Mouse (Mus musculus): ENCODE data around the gene Zbp1. TPM values are rescaled to one million over a fixed set of nuclear protein-coding genes. Genes with fewer than 3 reads are reported as not detected.

Gene Zbp1
- polyA plus RNA-seq, 1 experiment from 2014 or later: 14.0 TPM

DNA sequence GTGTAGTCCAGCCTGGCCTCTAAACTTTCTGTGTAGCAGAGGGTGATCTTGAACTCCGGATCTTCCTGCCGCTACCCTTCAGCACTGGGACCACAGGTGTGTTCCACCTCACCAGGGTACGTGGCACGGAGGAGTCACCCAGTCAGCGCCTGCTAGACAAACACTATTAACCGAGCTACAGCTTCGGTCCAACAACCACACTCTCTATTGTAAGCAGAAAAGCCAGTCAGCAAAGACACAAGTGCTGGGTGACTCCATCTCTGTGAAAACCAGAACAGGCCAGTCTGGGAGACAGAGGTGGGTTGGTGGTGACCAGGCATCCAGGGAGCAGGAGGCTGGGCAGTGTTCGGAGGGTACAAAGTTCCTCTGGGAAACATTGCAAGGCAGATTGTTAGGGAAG lies 55.3 kb downstream of the Zbp1 start:
- WGBS: 53% methylated on average over 8 of the region's 8 CpGs
- ATAC-seq: peak; percentile 20; the same call in 1 of the 2 replicates
- no peaks in the 10 kb centered on the region for H3K9me3 ChIP-seq (ENCODE audit: control insufficient read depth)
- H3K4me1 ChIP-seq (replicated peaks; ENCODE audit: control insufficient read depth, insufficient read depth, low read length): 0 out of 2 replicates have a peak, but pooled peaks cover 2% of the 10 kb centered on the region
- H3K27ac ChIP-seq (ENCODE audit: low read depth, low read length): peak overlapping the region; percentile 23; the same call in 1 of the 2 replicates
- H3K27me3 ChIP-seq (replicated peaks; ENCODE audit: control insufficient read depth, insufficient read depth, low read length): no peaks in the 10 kb centered on the region
- no peak for TF ChIP-seq CTCF (IDR thresholded peaks at IDR 0.05; ENCODE audit: low read depth)
- no peak overlapping the region for H3K9ac ChIP-seq (ENCODE audit: low read depth, low read length)
- no peak overlapping the region for H3K4me2 ChIP-seq (replicated peaks; ENCODE audit: low read depth)
- H3K36me3 ChIP-seq (ENCODE audit: control insufficient read depth, insufficient read depth): no peaks in the 10 kb centered on the region
- no peak overlapping the region for H3K4me3 ChIP-seq (ENCODE audit: low read depth, low read length)

DNA sequence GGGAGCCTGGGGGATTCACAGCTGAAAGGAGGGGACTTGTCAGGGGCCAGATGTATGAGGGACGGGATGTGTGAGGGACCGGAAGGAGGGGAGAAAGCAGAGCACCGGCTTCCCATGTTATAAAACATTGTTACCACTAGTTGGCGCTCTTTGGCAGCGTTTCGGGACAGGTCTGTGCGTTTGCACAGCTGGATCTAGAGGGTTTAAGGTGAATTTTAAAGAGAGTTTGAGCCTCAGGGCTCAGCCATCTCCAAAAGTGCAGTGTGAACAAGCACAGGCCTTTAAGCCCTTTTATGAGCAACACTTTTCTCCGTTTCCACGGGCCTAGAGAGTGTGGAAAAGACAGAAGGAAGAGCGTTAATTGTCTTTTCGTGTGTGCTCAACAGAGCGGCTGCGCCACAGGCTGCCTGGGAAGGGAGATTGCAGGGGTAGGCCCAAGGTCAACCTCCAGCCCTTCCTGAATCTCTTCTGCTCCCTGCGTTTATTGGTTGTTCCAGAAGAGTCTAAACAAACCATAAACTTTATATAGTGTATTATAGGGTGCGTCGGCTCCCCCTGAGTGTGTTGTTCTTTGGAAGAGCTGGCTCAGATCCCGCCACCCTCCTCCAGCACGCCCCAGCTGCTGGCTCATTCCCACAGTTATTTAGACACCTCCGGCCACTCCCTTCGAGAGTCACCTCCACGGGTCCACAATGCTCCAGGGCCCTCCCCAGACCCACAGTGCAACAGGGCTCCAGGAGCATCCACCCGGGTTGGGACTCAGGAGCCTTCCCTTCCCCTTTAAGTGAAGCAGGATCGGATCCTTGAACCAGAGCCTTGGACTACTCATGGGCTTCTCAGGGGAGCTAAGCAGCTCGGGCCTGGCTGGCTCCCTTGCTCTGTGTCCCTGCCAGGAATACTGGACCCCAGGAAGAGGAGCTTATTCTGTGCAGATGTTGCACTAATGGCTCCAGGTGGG lies 59.1 kb downstream of the Zbp1 start:
- Histone ChIP-seq H3K4me2 (replicated peaks; ENCODE audit: low read depth) (no peak overlapping the region; the same call in none of the 2 replicates), H3K27me3 (replicated peaks; ENCODE audit: control insufficient read depth, insufficient read depth, low read length) (no peaks in the 10 kb centered on the region), H3K36me3 (ENCODE audit: control insufficient read depth, insufficient read depth) (peaks cover 23% of the 10 kb centered on the region; the same call in 1 of the 2 replicates), H3K9ac (ENCODE audit: low read depth, low read length) (no peak overlapping the region), H3K27ac (ENCODE audit: low read depth, low read length) (peak overlapping the region; percentile 84), H3K4me1 (replicated peaks; ENCODE audit: control insufficient read depth, insufficient read depth, low read length) (0 out of 2 replicates have a peak, but pooled peaks cover 2% of the 10 kb centered on the region), H3K4me3 (ENCODE audit: low read depth, low read length) (no peak overlapping the region), H3K9me3 (ENCODE audit: control insufficient read depth) (no peaks in the 10 kb centered on the region)
- TF ChIP-seq CTCF (IDR thresholded peaks at IDR 0.05; ENCODE audit: low read depth): peak; percentile 94
- ATAC-seq: peak; percentile 83
- 10% methylated on average over 24 of the region's 24 CpGs for WGBS

DNA sequence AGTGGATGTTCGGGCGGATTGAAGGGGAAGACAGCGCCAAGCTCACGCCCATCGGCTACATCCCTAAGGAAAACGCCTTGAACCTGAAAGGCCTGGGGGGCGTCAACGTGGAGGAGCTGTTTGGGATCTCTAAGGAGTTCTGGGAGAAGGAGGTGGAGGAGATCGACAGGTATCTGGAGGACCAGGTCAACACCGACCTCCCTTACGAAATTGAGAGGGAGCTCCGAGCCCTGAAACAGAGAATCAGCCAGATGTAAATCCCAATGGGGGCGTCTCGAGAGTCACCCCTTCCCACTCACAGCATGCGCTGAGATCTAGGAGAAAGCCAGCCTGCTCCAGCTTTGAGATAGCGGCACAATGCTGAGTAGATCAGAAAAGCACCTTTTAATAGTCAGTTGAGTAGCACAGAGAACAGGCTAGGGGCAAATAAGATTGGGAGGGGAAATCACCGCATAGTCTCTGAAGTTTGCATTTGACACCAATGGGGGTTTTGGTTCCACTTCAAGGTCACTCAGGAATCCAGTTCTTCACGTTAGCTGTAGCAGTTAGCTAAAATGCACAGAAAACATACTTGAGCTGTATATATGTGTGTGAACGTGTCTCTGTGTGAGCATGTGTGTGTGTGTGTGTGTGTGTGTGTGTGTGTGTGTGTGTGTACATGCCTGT lies 60.2 kb downstream of the Zbp1 start:
- no peaks in the 10 kb centered on the region for H3K9me3 ChIP-seq (ENCODE audit: control insufficient read depth)
- WGBS: 85% methylated on average over 19 of the region's 19 CpGs

DNA sequence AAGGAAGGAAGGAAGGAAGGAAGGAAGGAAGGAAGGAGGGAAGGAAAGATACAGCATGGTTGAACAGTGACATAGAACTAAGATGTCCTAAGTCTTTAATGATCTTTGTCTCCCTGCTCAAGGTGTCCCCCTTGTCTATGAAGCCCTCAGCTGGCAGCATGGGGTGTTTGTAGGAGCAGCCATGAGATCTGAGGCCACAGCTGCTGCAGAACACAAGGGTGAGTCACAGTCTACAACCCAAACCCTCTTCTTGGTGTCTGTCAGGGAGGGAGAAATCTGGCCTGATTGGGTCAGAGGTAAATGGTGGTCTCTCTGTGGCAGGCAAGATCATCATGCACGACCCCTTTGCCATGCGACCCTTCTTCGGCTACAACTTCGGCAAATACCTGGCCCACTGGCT lies 60.9 kb downstream of the Zbp1 start:
- H3K4me3 ChIP-seq (ENCODE audit: low read depth, low read length): 0 out of 2 replicates have a peak overlapping the region, but pooled peaks have one; percentile 1
- TF ChIP-seq CTCF (IDR thresholded peaks at IDR 0.05; ENCODE audit: low read depth): no peak
- 93% methylated on average over 4 of the region's 4 CpGs for WGBS
- peaks cover 26% of the 10 kb centered on the region; the same call in 1 of the 2 replicates for H3K36me3 ChIP-seq (ENCODE audit: control insufficient read depth, insufficient read depth)
- 0 out of 2 replicates have a peak, but pooled peaks cover 2% of the 10 kb centered on the region for H3K4me1 ChIP-seq (replicated peaks; ENCODE audit: control insufficient read depth, insufficient read depth, low read length)
- H3K9me3 ChIP-seq (ENCODE audit: control insufficient read depth): no peaks in the 10 kb centered on the region
- peak overlapping the region; percentile 26; the same call in 1 of the 2 replicates for H3K9ac ChIP-seq (ENCODE audit: low read depth, low read length)
- no peak overlapping the region for H3K27ac ChIP-seq (ENCODE audit: low read depth, low read length)
- peak overlapping the region; percentile 32; the same call in 1 of the 2 replicates for H3K4me2 ChIP-seq (replicated peaks; ENCODE audit: low read depth)
- H3K27me3 ChIP-seq (replicated peaks; ENCODE audit: control insufficient read depth, insufficient read depth, low read length): no peaks in the 10 kb centered on the region
- ATAC-seq: no peak

More for the DNA sequence above, 60.2 kb downstream of the Zbp1 start:
- ATAC-seq: peak; percentile 12
- Histone ChIP-seq H3K9ac (ENCODE audit: low read depth, low read length) (peak overlapping the region; percentile 26; the same call in 1 of the 2 replicates), H3K4me1 (replicated peaks; ENCODE audit: control insufficient read depth, insufficient read depth, low read length) (0 out of 2 replicates have a peak, but pooled peaks cover 2% of the 10 kb centered on the region), H3K27me3 (replicated peaks; ENCODE audit: control insufficient read depth, insufficient read depth, low read length) (no peaks in the 10 kb centered on the region), H3K4me3 (ENCODE audit: low read depth, low read length) (0 out of 2 replicates have a peak overlapping the region, but pooled peaks have one; percentile 1), H3K36me3 (ENCODE audit: control insufficient read depth, insufficient read depth) (peaks cover 26% of the 10 kb centered on the region; the same call in 1 of the 2 replicates), H3K4me2 (replicated peaks; ENCODE audit: low read depth) (peak overlapping the region; percentile 32), H3K27ac (ENCODE audit: low read depth, low read length) (peak overlapping the region; percentile 46)
- no peak for TF ChIP-seq CTCF (IDR thresholded peaks at IDR 0.05; ENCODE audit: low read depth)

DNA sequence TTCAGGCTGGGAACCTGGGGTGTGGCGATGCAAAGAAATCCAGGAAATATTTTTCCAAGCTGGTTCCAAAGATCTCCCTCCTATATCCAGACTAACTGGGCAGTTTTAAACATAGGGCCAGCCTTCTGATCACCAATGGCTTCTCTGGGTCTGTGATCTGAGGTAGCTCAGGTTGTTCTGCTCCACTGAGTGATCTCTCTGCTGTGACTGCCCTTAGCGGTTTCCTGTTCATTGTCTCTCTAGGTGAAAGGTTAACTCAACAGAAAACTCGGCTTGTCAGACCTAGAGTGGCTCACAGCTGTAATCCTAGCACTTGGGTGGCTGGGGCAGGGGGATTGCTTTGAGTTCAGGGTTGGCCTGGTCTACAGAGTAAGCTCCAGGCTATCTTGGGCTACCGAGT lies 61.3 kb downstream of the Zbp1 start:
- 49% methylated on average over 4 of the region's 4 CpGs for WGBS
- TF ChIP-seq CTCF (IDR thresholded peaks at IDR 0.05; ENCODE audit: low read depth): no peak
- ATAC-seq: no peak
- H3K4me2 ChIP-seq (replicated peaks; ENCODE audit: low read depth): peak overlapping the region; percentile 57
- H3K9me3 ChIP-seq (ENCODE audit: control insufficient read depth): no peaks in the 10 kb centered on the region
- H3K27ac ChIP-seq (ENCODE audit: low read depth, low read length): peak overlapping the region; percentile 60
- 0 out of 2 replicates have a peak, but pooled peaks cover 2% of the 10 kb centered on the region for H3K4me1 ChIP-seq (replicated peaks; ENCODE audit: control insufficient read depth, insufficient read depth, low read length)
- no peak overlapping the region for H3K4me3 ChIP-seq (ENCODE audit: low read depth, low read length)
- no peaks in the 10 kb centered on the region for H3K27me3 ChIP-seq (replicated peaks; ENCODE audit: control insufficient read depth, insufficient read depth, low read length)
- peaks cover 26% of the 10 kb centered on the region; the same call in 1 of the 2 replicates for H3K36me3 ChIP-seq (ENCODE audit: control insufficient read depth, insufficient read depth)
- H3K9ac ChIP-seq (ENCODE audit: low read depth, low read length): no peak overlapping the region

All from intestine, postnatal 0 days (tissue).